Mouse (Mus musculus) limb, embryonic 13.5 days (tissue): ENCODE results near the gene Itpkb. TPM values are rescaled to one million over a fixed set of nuclear protein-coding genes. Genes with fewer than 3 reads are reported as not detected.

ENCODE experiments used
- ATAC-seq: fragments of 200-750 bp; cut with Nextera tagmentation; 2 replicates; pipeline ENCODE4 v1.8.0; 2017; ENCODE audit warnings: low read depth, moderate number of reproducible peaks, moderate TSS enrichment; ENCODE audit not compliant: low FRiP score
- H3K27ac ChIP-seq: fragments of 300-500 bp; sonication (generic); 2 replicates; pipeline ENCODE4 v1.5.1; 2015; ENCODE audit warnings: inconsistent platforms, mild to moderate bottlenecking, moderate library complexity
- H3K27me3 ChIP-seq: fragments of 300-500 bp; sonication (generic); 2 replicates; pipeline ENCODE4 v1.6.1; 2015; ENCODE audit warnings: mild to moderate bottlenecking, inconsistent platforms
- H3K36me3 ChIP-seq: fragments of 300-500 bp; sonication (generic); 2 replicates; pipeline ENCODE4 v1.6.1; 2015; ENCODE audit warnings: inconsistent platforms, mild to moderate bottlenecking, moderate library complexity
- H3K4me1 ChIP-seq: fragments of 300-500 bp; sonication (generic); 2 replicates; pipeline ENCODE4 v1.6.1; 2015; ENCODE audit warnings: inconsistent platforms
- H3K4me2 ChIP-seq: fragments of 300-500 bp; sonication (generic); replicated peaks from 2 replicates; pipeline ENCODE4 v1.6.1; 2015; ENCODE audit warnings: inconsistent platforms, mild to moderate bottlenecking, moderate library complexity
- H3K4me3 ChIP-seq: fragments of 300-500 bp; sonication (generic); 2 replicates; pipeline ENCODE4 v1.5.1; 2015; ENCODE audit warnings: moderate library complexity, mild to moderate bottlenecking, inconsistent platforms
- H3K9ac ChIP-seq: fragments of 300-500 bp; sonication (generic); 2 replicates; pipeline ENCODE4 v1.6.1; 2015; ENCODE audit warnings: mild to moderate bottlenecking, inconsistent platforms
- H3K9me3 ChIP-seq: fragments of 300-500 bp; sonication (generic); 2 replicates; pipeline ENCODE4 v1.6.1; 2016; ENCODE audit warnings: inconsistent platforms
- WGBS: fragments of 180-500 bp; shearing (Covaris S2); methylation state at CpG from one replicate; pipeline ENCODE4 v1.1.7; 2015; 5-methylcytosine and 5-hydroxymethylcytosine counted together
- polyA plus RNA-seq: library from polyadenylated mRNA; unstranded; fragments of >200 nt; fragmentation: Nextera tagmentation; extraction: Ambion mirVana; gene quantifications from 2 replicates; pipeline ENCODE4 v1.2.1, GENCODE M21; 2015

The Itpkb gene
- polyA plus RNA-seq, 1 experiment from 2014 or later, result 10.1 TPM

- Histone ChIP-seq H3K9me3 (no peaks in the 10 kb centered on the region), H3K4me2 (no peak overlapping the region), H3K27ac (no peak overlapping the region), H3K4me1 (peaks cover 29% of the 10 kb centered on the region), H3K4me3 (no peak overlapping the region), H3K27me3 (no peaks in the 10 kb centered on the region), H3K9ac (no peak overlapping the region), H3K36me3 (no peaks in the 10 kb centered on the region)
- peak; percentile 85 for ATAC-seq
- WGBS, result 20% methylated on average over 7 of the region's 7 CpGs
Measured at GRCm38 (mm10) chr1:180433796-180434566, 103.7 kb downstream of the Itpkb start.

DNA sequence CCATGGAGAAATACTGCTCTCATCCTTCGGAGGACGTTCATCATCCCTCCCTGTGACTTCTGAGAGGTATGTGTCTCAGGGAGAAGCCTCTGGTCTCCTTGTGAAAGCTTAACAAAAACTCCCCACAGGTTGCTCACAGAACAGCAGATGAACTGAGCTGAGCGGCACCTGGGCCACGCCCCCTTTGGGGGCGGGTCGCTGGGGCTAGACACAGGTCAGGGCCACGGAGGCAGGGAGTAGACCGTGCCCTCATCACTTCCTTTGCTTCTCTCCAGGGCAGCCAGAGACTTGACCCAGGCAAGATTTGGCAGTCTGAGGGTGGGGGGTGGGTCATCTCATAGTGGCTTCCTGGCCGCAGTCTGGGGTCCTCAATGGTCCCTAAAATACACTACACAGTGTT is 104.6 kb downstream of the Itpkb start:
- peak overlapping the region; percentile 38; the same call in 1 of the 2 replicates for H3K4me2 ChIP-seq

DNA sequence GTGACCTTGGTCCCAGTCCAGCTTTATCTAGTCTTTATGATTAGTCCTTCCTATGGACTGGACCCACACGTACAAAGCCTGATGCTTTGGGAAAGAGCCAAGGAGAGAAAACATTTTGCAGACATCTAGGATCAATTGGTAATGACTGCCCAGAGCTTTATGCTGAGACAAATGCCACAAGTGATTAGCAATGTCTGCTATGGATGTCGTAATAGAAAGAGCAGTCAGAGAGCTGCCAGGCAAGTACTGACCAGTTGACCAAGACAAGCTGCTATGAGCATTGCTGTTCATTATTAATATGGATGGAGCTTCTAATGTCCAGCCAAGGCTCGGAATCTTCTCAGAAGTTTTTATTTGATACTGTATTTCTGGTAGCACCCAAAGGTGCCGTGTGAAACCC is 109.2 kb downstream of the Itpkb start:
- Histone ChIP-seq H3K36me3 (no peaks in the 10 kb centered on the region), H3K4me3 (no peak overlapping the region)
- 83% methylated on average over 4 of the region's 4 CpGs for WGBS

More for the DNA sequence above, 104.6 kb downstream of the Itpkb start:
- WGBS, result 8% methylated on average over 9 of the region's 9 CpGs
- ATAC-seq, result no peak
- no peaks in the 10 kb centered on the region for H3K36me3 ChIP-seq
- H3K9me3 ChIP-seq, result no peaks in the 10 kb centered on the region
- no peak overlapping the region; the same call in 1 of the 2 replicates for H3K9ac ChIP-seq
- H3K27me3 ChIP-seq, result no peaks in the 10 kb centered on the region
- H3K4me3 ChIP-seq, result no peak overlapping the region
- no peak overlapping the region for H3K27ac ChIP-seq
- peaks cover 24% of the 10 kb centered on the region for H3K4me1 ChIP-seq

GRCm38 (mm10) chr1:180444411-180444810 is 114.1 kb downstream of the Itpkb start:
- no peak overlapping the region for H3K4me2 ChIP-seq
- no peaks in the 10 kb centered on the region for H3K36me3 ChIP-seq
- no peak overlapping the region for H3K27ac ChIP-seq
- peaks cover 6% of the 10 kb centered on the region; the same call in 1 of the 2 replicates for H3K4me1 ChIP-seq
- H3K9me3 ChIP-seq, result no peaks in the 10 kb centered on the region
- no peaks in the 10 kb centered on the region for H3K27me3 ChIP-seq
- no peak overlapping the region for H3K4me3 ChIP-seq
- WGBS, result 69% methylated on average over 3 of the region's 3 CpGs
- ATAC-seq, result no peak
- no peak overlapping the region for H3K9ac ChIP-seq

More for the DNA sequence above, 109.2 kb downstream of the Itpkb start:
- no peak for ATAC-seq
- Histone ChIP-seq H3K27ac (no peak overlapping the region), H3K27me3 (no peaks in the 10 kb centered on the region), H3K4me1 (peaks cover 6% of the 10 kb centered on the region), H3K9ac (no peak overlapping the region), H3K9me3 (no peaks in the 10 kb centered on the region), H3K4me2 (no peak overlapping the region)

- H3K9me3 ChIP-seq, result peaks cover 3% of the 10 kb centered on the region; the same call in 1 of the 2 replicates
- H3K4me3 ChIP-seq, result no peak overlapping the region
- no peak overlapping the region for H3K4me2 ChIP-seq
- H3K4me1 ChIP-seq, result peaks cover 6% of the 10 kb centered on the region; the same call in 1 of the 2 replicates
- no peaks in the 10 kb centered on the region for H3K36me3 ChIP-seq
- no peak overlapping the region for H3K9ac ChIP-seq
- H3K27ac ChIP-seq, result no peak overlapping the region
- no peaks in the 10 kb centered on the region for H3K27me3 ChIP-seq
- ATAC-seq, result no peak
- WGBS, result 45% methylated on average over 2 of the region's 2 CpGs
Measured at GRCm38 (mm10) chr1:180449641-180450040, 119.4 kb downstream of the Itpkb start.

DNA sequence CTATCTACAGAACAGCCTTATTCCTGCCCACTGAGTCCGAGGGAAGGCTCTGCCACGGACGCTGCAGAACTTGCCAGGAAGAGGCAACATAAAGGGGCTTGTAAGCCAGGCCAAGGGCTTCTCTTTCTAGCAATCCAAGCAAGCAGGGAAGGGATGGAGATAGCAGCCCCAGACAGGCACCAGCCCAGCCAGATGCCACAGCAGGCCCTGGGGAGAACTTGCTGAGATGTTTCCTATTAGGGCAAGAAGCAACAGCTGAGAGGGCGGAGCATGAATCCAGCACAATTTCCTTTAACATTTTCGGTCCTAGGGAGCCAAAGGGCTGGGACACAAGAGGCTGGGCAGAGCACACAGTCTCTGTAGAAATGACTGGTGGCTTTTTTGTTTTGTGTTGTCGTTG is 128.0 kb downstream of the Itpkb start:
- ATAC-seq, result peak; percentile 60; the same call in 1 of the 2 replicates
- peaks cover 11% of the 10 kb centered on the region for H3K4me1 ChIP-seq
- H3K27me3 ChIP-seq, result no peaks in the 10 kb centered on the region
- H3K4me3 ChIP-seq, result no peak overlapping the region
- H3K36me3 ChIP-seq, result no peaks in the 10 kb centered on the region
- H3K9me3 ChIP-seq, result no peaks in the 10 kb centered on the region
- peak overlapping the region; percentile 3; the same call in 1 of the 2 replicates for H3K27ac ChIP-seq
- WGBS, result 34% methylated on average over 6 of the region's 6 CpGs
- H3K9ac ChIP-seq, result no peak overlapping the region
- H3K4me2 ChIP-seq, result 0 out of 2 replicates have a peak overlapping the region, but pooled peaks have one; percentile 4

GRCm38 (mm10) chr1:180458680-180459079 is 128.4 kb downstream of the Itpkb start:
- Histone ChIP-seq H3K27me3 (no peaks in the 10 kb centered on the region), H3K4me1 (peaks cover 11% of the 10 kb centered on the region), H3K9ac (no peak overlapping the region), H3K27ac (no peak overlapping the region), H3K4me3 (no peak overlapping the region), H3K4me2 (no peak overlapping the region), H3K9me3 (no peaks in the 10 kb centered on the region), H3K36me3 (no peaks in the 10 kb centered on the region)
- WGBS, result 46% methylated on average over 3 of the region's 3 CpGs
- no peak for ATAC-seq

DNA sequence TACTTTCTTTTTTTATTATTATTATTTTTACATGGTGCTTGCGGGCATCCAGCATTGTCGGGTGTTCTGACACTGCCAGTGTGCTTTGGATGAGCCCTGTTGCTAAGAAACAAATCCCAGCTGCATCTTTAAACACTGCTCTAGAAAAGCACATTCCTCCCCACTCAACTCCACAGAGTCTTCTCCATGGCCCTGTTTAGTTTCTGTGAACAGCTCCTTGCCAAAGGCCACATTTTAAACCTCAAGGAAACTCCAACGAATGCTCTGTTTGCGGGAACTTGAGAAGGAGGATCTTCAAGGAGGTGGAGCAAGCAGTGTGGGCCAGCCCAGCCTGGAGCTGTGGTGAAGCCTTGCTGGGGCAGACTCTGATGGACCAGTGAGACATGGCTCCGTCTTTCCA is 130.4 kb downstream of the Itpkb start:
- H3K4me2 ChIP-seq, result no peak overlapping the region
- H3K4me1 ChIP-seq, result peaks cover 14% of the 10 kb centered on the region
- no peaks in the 10 kb centered on the region for H3K36me3 ChIP-seq
- 0 out of 2 replicates have a peak, but pooled peaks have one; percentile 34 for ATAC-seq
- H3K9ac ChIP-seq, result no peak overlapping the region
- WGBS, result 43% methylated on average over 5 of the region's 5 CpGs
- H3K4me3 ChIP-seq, result no peak overlapping the region
- no peaks in the 10 kb centered on the region for H3K27me3 ChIP-seq
- no peak overlapping the region for H3K27ac ChIP-seq
- H3K9me3 ChIP-seq, result no peaks in the 10 kb centered on the region

DNA sequence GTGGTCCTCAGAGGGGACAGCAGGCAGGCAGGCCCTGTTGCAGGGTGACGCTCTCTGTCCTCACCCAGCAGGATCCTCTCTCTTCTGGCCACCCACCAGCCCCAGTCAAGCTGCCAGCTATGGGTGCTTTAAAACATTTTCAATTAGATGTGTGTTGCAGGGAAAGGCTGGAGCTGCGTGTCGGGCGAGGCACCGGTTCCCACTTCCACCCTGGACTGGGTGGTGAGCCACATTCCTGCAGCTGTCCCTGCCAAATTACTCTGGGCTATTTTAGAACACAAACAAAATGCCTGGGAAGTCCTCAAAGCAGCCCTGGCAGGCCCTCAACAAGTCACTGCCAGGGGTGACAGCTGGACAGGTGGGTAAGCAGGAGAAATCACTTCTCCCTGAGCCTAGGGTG is 132.1 kb downstream of the Itpkb start:
- no peak for ATAC-seq
- Histone ChIP-seq H3K9me3 (0 out of 2 replicates have a peak, but pooled peaks cover 4% of the 10 kb centered on the region), H3K9ac (no peak overlapping the region), H3K36me3 (no peaks in the 10 kb centered on the region), H3K4me2 (no peak overlapping the region), H3K4me1 (peaks cover 14% of the 10 kb centered on the region), H3K4me3 (no peak overlapping the region), H3K27ac (no peak overlapping the region), H3K27me3 (no peaks in the 10 kb centered on the region)
- 75% methylated on average over 5 of the region's 5 CpGs for WGBS

DNA sequence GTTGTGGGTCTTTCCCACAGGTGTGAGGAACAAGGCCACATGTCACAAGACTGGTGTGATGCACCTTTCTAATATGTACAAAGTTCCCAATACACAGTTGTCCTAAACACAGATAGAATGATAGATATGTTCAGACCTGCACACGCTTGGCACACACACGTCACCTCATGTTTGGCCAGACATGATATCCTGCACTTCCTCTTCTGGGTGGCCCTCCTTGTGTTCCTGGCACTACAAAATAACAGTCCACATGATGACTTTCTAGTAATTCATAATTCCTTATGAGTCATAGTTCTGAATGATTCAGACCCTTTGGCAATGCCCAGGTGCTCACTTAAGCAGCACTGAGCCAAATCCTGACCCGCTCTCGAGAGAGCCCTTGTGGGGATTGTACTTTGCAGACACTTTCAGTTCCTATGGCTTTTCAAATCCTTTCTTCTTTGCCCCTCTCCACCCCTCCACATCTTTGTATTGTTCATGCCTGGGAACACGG is 132.7 kb downstream of the Itpkb start:
- WGBS, result 89% methylated on average over 5 of the region's 5 CpGs
- no peak for ATAC-seq

GRCm38 (mm10) chr1:180464357-180464756 is 134.1 kb downstream of the Itpkb start:
- H3K4me1 ChIP-seq, result peaks cover 2% of the 10 kb centered on the region; the same call in 1 of the 2 replicates
- H3K9me3 ChIP-seq, result 0 out of 2 replicates have a peak, but pooled peaks cover 4% of the 10 kb centered on the region
- H3K4me2 ChIP-seq, result no peak overlapping the region
- no peaks in the 10 kb centered on the region for H3K27me3 ChIP-seq
- no peaks in the 10 kb centered on the region for H3K36me3 ChIP-seq
- H3K4me3 ChIP-seq, result no peak overlapping the region
- H3K27ac ChIP-seq, result no peak overlapping the region
- no peak overlapping the region for H3K9ac ChIP-seq
- WGBS, result 66% methylated on average over 5 of the region's 5 CpGs
- no peak for ATAC-seq

More for the DNA sequence above, 132.7 kb downstream of the Itpkb start:
- Histone ChIP-seq H3K27me3 (no peaks in the 10 kb centered on the region), H3K4me2 (no peak overlapping the region), H3K4me1 (peaks cover 8% of the 10 kb centered on the region), H3K9me3 (0 out of 2 replicates have a peak, but pooled peaks cover 4% of the 10 kb centered on the region), H3K9ac (no peak overlapping the region), H3K27ac (no peak overlapping the region; the same call in 1 of the 2 replicates), H3K36me3 (no peaks in the 10 kb centered on the region), H3K4me3 (no peak overlapping the region)

GRCm38 (mm10) chr1:180465620-180466019 is 135.3 kb downstream of the Itpkb start:
- no peak overlapping the region for H3K4me2 ChIP-seq
- H3K4me1 ChIP-seq, result peaks cover 2% of the 10 kb centered on the region; the same call in 1 of the 2 replicates
- H3K4me3 ChIP-seq, result no peak overlapping the region
- 61% methylated on average over 5 of the region's 5 CpGs for WGBS
- no peak overlapping the region for H3K9ac ChIP-seq
- no peak overlapping the region for H3K27ac ChIP-seq
- ATAC-seq, result no peak
- H3K9me3 ChIP-seq, result 0 out of 2 replicates have a peak, but pooled peaks cover 4% of the 10 kb centered on the region
- no peaks in the 10 kb centered on the region for H3K27me3 ChIP-seq
- no peaks in the 10 kb centered on the region for H3K36me3 ChIP-seq
